Mouse (Mus musculus) CD4-positive helper T cell, adult 2 months (primary cell): ENCODE measurements around the gene Ldlr.
A peak's percentile ranks its signal among the peaks of the same experiment; 100 is the strongest.
"Not testable (repeated sequence)": the region's sequence is repeated elsewhere in the genome, so short reads cannot be mapped to it uniquely, and the experiment has no call there.

Experiments used
- DNase-seq: peaks from one replicate; pipeline ENCODE4 v3.0.0-alpha.2; 2012; ENCODE audit warnings: low read depth, missing footprints, low spot score

The Ldlr gene

DNA sequence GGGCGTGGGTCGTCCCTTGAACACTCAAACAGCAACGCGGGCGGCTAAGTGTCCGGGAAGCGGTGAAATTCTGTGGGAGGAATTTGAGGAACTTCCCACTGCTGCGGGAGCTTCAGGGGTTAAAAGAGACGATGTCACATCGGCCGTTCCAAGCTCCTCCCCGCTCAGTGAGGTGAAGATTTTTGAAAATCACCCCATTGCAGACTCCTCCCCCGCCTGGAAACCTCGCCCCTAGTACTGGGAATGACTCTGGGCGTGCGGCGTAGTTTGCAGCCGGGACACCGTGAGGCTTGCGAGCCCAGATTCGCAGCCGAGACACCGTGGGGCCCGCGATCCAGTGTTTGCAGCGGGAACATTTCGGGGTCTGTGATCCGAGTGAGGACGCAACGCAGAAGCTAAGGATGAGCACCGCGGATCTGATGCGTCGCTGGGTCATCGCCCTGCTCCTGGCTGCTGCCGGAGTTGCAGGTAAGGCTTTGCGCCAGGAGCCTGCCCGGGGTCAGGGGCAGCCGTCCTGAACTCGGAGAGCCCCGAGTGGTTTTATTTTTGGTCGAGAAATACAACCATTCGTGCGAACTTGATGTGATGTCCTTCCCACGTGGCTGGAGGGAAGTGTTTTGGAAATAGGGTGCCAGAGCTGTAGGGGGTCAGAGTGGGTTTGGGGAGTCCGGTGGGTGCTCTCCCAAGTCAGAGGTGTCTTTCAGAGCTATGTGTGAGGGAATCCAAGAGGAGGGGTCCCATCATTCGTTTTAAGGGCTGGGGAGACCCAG, at the start of gene Ldlr:
Gene Ldlr, plus strand, starts transcription at position 107 of the 770 bp plus-strand sequence.
- peak; percentile 74 for DNase-seq

DNA sequence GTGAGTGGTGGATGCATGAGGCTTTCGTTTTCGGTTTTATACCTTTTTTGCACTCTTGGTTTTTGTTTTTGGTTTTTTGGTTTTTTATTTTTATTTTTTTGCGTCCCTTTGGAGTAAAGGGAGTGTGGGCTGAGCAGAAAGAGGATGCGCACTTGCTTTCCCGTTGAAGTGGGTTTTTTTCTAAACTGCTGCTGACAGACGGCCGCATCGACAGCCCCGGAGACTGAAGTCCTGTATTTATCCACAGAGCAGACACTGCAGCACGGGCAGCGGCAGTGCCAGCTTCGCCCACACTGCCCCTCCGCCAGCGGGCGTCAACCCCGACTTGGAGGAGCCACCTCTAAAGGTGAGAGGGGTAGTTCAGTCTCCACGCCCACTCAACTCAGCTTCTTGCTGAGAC, 45.6 kb upstream of the Ldlr start:
- DNase-seq = no peak

DNA sequence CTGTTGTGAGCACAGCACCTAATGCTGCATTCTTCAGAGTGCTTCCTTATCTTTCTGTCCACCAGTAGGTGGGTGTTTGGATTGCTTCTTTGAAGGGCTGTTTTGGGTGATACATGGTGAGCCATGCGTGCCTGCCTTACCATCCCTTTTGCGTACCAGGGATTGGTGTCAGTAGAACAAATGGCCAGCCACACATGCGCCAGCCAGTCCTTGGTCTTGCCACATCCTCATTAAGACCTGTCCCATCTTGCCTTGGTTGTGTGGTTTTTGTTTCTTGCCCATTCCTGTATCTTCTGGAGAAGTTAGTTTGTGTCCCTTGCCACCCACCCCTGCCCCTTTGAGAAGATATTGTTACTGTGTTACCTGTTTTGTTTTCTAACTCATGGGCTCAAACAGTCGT, 42.8 kb upstream of the Ldlr start:
- no peak for DNase-seq

DNA sequence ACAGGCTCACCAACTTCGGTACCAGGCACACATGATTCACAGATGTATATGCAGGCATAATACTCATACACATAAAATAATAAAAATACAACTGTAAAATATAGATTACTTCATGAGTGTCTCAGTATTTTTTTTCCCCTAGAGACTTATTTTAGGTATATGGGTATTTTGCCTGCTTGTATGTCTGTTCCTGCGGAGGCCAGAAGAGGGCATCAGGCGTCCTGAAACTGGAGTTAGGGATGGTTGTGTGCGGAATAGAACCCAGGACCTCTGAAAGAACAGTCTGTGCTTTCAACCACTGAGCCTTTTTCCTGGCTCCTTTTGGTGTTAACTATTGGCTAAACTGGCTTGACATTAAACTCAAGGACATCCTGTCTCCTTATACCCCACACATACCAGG, 40.5 kb upstream of the Ldlr start:
- DNase-seq = no peak

DNA sequence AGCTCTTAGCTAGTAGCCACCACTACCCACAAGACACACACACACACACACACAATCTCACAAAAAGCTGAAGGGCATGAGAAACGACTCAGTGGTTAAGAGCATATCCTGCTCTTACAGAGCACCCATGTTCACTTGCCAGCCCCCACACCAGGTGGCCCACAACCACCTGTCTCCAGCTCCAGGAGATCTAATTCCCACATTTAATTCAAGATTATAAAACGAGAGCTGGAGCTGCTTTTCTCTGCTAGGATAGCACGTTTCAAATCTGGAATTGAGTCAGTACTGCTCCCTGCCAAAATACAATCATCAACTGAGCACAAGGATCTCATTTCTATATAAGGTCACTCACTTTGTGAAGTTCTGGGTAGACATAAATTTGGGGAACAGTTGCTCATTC, 39.4 kb upstream of the Ldlr start:
- no peak for DNase-seq

DNA sequence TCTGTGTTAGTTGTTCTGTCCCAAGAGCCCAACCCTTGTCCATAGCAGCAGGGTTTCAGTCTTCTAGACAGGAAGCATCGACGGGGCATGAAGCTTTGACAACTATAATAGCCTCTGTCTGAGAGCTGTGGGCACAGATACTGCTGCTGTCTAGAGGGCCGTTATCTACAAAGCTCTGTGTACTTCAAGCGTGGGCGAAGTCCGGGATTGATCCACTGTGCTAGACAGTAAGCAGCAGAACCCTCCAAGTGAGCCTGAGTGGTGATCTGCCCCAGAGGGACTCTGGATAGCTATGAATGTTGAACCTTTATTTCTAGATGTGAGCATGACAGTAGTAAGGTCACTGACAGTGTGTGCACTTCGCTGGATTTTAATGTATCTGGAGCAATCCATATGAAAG, 34.7 kb upstream of the Ldlr start:
- no peak for DNase-seq

DNA sequence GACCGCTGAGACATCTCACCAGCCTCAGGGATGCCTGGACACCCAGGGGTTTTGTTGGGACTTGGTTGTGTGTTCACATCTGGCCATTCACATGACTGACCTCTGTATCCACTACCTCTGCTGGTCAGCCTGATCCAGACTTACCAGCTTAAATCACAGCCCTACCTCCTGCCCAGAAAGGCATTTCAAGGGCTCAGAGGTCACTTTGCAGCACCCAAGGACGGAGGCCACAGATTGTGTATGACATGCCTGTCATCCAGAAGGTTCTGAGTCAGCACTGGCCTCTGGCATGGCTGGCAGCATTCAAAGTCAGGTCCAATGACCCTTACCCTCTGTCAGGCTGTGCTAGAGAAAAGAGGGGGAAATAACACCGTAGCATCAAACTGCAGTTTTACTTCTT, 33.3 kb upstream of the Ldlr start:
- DNase-seq = no peak

DNA sequence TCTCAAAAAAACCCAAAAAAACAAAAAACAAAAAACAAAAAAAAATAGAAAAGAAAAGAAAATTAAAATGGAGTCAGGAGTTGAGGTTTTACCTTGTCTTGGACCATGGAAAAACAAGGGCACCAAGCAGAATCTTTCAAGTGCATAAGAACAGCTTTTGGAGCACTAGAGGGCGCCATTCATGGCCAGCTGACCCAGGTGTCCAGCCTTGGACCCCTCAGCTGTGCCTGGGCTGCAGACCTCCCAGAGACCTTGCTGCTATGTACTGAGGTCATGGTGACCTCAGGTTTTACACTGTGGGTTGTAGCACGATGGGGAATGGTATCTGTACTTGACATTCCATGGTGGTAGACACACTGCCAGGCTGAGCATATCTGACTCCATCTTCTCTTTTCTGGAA, 31.4 kb upstream of the Ldlr start:
- no peak for DNase-seq

DNA sequence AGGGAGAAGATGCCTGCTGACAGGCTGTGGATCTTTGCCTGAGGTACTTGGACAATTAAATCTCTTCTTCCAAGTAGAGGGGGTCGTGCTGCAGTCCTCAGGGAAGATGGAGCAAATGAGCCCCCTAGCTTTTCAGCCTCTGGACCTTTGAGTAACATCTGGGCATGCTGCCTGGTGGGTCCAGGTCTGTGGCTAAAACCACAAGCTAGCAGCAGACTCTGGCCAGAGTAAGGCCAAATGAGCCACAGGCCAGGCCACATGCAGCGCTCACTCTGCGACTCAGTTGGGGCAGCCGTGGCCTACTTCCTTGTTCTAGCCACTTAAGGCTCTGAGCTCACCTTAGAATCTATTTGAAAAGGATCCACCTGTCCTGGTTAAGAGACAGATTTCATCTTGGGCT, 30.8 kb upstream of the Ldlr start:
- no peak for DNase-seq

DNA sequence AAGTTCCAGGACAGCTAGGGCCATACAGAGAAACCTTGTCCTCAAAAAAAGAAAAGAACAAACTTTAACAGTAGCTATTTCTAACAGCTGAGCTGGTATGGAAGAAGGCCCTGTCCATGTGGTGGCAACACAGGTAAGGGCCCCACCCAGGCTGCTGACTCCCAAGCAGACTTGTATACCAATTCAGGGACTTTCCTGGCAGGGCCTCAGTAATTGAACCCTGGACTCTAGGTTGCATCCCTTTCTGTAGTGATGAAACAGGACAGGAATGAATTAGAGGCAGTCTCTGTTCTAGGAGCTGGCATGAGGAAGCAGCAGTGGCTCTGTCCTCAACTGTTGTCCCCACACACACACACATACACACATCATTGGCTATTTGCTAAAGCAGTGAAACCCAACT, 29.2 kb upstream of the Ldlr start:
- DNase-seq = no peak

DNA sequence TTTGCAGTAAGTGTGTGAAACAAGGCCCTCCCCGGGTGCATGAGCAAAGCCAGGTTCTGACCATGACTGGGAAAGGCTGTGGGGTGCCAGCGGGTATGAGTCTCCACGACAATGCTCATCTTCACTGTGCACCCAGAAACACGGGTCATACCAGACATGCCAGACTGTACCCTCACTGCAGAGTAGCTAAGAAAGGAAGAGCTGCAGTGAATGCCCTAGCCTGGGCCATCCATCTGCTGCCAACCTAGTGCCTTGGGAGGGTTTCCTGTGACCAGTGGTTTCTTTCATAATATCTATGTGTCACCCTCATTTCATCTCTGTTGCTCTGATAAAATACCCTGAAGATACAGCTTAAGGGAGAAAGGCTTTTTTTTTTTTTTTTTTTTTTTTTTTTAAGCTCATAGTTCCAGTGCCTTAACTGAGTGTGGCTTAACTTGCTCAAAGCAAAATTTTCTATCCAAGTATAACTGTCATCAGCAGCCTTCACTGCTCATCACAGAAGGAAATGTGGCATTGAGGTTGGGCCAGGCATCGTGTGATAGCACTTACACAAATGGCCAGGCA, 28.0 kb upstream of the Ldlr start:
- no peak for DNase-seq

DNA sequence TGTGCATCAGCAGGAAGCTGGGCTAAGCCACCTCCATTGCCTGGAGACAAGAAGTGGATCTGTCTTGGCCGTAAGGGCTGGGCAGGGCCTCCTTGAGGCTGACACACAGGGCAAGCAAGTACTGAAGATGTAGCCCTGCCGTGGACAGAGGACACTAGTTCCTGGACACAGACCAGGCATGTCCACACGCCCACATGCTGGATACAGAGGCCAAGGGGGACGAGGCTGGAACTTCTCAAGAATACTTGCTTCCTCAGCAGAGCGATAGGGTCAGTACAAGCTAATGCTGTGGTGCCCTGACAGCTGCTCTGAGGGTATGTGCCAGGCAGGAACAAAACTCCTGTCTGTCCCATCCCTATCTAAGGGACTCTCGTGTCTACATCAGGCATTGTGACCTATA, 26.2 kb upstream of the Ldlr start:
- no peak for DNase-seq

DNA sequence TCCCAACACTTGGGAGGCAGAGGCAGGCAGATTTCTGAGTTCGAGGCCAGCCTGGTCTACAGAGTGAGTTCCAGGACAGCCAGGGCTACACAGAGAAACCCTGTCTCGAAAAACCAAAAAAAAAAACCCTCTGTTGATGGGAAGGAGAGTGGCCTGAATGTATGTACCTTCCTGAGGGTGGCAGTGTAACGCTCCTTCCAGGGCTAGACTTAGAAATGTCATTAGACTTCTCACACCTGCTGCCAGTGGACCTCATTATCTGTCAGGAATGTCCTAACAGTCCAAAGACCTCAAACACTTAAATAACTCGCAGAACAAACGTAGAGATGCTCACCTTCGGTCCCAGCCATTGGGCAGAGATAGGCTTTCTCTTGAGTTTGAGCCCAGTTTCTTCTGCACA, 24.0 kb upstream of the Ldlr start:
- DNase-seq = not testable (repeated sequence)

DNA sequence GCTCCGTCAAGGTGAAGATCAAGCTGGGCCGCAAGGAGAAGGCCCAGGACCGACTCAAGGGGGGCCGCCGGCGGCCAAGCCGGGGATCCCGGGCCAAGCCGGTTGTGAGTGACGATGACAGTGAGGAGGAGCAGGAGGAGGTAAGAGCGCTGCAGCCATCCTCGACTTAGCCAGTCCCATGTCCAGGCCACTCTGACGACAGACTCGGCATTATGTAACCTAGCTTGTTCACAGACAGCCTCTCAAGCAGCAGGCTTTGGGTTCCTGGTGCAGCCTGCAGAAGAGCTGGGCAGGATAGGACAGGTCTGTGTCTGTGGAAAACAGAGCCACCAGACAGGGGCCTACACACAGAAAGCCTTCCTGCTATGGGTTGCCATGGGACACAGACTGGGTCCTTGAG, 22.2 kb upstream of the Ldlr start:
- DNase-seq = no peak

DNA sequence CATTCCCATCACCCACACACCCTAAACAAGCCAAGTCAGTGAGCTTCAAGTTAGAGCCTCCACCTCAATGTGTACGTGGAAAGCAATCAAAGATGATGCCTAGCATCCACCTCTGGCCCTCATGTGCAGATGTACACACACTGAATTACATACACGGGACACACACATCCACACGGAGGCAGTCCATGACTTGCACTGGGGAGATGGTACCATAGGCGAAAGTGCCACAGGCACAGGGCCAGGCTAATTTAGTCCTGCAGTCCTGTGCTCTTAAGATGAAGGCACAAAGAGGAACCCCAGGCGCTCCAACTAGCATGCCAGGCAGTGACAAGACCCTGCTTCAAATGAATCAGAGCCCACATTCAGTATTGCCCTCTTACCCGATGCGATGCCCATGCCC, 19.8 kb upstream of the Ldlr start:
- DNase-seq = no peak

DNA sequence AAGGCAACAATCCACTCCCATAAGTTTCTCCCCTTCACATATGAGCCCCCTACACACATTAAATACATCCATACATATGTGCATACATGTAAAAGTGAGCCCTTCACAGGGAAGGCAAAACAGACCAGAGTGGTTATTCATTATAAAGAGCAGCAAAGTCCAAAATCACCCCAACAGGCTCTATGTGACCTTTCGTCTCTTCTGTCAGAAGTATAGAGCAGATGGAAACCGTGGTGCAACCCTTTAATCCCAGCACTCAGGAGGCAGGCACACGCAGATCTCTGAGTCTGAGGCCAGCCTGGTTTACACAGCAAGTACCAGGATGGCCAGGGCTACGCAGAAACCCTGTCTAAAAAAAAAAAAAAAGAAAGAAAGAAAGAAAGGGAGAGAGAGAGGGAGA, 17.2 kb upstream of the Ldlr start:
- no peak for DNase-seq

DNA sequence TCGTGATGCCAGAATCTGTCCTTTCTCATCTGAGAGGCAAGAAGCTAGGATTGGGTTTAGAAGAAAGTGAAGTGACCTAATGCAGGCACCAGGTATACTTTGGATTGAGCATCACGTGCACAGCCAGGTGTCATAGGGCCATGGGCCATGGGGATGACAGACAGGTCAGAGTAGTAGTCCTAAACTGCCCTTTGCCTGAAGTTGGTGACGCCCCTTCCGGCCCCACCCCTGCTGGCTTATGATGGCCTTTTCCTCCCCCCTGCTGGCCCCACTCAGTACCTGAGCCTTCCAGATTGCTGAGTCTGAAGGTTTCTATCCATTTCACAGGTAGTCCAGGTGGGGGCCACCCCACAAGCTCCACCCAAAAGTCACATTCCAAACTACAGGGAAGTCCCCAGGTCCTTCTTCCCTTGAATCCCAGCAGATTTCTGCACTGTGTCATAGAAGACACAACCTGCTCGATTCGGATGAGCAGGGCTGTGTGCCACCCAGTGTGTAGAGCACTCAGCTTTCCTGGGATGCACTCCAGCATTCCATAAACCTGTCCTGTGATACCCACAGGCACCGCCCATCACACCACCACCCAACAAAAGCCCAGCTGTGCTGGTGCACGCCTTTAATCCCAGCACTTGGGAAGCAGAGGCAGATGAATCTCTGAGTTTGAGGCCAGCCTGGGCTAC, 16.6 kb upstream of the Ldlr start:
- DNase-seq = no peak

DNA sequence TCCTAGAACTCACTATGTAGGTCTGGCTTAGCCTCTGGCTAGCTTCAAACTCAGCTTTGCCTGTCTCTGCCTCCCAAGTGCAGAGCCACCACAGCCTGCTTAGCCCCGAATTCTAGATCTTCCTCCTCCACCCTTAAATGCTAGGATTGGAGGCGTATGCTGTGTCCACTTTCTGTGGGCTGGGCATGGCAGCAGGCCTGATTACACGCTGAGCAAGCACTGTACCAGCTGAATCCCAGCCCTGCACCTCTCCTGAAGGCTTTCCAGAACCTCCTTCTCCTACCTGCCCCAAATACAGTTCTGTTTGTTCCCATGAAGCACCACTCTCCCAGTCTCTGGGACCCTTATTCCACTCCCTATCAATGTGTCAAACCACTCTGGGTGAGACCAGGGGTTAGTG, 13.9 kb upstream of the Ldlr start:
- DNase-seq = no peak

DNA sequence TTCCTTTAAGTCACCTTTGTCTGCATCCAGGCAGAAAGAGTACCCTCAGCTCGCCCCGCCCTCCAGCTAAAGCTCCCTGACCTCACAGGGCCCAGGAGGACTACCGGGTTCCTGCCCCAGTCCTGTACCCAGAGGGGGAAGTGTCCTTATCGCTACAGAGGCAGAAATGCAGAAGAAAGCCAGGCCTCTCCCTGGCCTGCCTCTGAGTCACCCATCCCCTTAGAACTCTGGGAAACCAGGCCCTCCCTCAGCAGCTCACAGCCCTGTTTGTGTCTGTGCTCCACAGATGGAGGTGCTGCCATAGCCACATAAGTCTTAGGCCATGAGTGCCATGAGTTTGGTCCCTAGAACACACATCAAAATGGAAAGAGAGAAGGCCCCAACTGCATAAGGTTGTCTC, 8.0 kb upstream of the Ldlr start:
- no peak for DNase-seq

DNA sequence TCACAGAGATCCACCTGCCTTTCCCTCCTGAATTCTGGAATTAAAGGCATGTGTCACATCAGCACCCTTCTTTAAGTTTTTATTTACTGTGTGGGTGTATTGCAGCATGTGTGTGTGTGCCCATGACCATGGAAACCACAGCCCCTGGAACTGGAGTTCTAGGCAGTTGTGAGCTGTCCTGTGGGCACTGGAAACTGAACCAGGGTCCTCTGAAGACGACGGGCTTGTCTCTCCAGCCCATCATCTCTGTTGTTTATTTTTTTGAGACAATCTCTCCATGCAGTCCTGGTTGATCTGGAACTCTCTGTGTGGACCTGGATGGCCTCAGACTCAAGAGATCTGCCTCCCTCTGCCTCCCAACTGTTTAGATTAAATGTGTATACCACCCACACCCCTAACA, 6.3 kb upstream of the Ldlr start:
- no peak for DNase-seq

DNA sequence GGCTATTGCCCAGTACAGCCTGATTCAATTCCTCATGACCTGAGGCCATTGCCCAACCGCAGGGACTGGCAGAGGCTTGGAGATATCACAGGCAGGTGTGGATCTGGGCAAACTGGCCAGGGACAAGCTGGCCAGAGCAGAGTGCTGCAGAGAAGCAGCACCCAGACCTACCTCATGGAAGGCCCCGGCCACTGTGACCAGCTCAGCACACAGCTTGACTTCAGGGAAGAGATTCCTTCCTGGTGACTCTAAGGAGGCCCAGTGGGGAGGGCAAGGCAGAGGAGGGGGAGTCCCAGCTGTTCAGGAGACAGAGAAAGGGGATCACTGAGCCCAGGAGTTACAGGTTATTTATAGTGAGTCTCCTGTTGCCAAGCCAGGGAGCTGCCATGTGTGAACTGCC, 2.2 kb upstream of the Ldlr start:
- DNase-seq = no peak

DNA sequence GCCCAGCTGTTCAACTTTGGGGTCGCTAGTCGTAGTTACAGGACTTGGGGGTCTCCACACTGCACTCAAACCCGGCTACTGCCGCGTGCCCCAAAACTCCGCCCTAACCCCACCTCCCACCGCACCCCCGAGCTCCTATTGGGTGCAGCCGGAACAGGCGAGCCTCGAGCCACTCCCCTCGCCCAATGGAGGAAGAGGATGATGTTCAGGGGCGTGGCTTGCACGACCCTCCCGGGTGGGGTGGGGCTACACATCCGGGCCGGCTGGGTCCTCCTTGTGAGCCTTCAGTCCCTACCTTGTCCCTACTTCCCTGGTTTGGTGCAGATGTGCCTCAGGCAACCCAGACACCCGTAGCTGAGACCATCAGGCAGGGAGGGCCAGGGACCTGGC, 859 bp downstream of the Ldlr start:
- DNase-seq = peak; percentile 91
